Mouse (Mus musculus) adrenal gland, adult 8-10 months (tissue): ENCODE data around the gene Trove2. TPM values are rescaled to one million over a fixed set of nuclear protein-coding genes. Genes with fewer than 3 reads are reported as not detected.

Experiments used
- DNase-seq: peaks from one replicate; pipeline ENCODE4 v3.0.0; 2022
- total RNA-seq, 4 experiments: library from RNA; stranded (reverse); gene quantifications; 2 replicates each; pipeline ENCODE4 v1.2.4; 2022

Gene Trove2
- 10 to 100 TPM; 14.6 to 25.7 (median 20.0) TPM for total RNA-seq

DNA sequence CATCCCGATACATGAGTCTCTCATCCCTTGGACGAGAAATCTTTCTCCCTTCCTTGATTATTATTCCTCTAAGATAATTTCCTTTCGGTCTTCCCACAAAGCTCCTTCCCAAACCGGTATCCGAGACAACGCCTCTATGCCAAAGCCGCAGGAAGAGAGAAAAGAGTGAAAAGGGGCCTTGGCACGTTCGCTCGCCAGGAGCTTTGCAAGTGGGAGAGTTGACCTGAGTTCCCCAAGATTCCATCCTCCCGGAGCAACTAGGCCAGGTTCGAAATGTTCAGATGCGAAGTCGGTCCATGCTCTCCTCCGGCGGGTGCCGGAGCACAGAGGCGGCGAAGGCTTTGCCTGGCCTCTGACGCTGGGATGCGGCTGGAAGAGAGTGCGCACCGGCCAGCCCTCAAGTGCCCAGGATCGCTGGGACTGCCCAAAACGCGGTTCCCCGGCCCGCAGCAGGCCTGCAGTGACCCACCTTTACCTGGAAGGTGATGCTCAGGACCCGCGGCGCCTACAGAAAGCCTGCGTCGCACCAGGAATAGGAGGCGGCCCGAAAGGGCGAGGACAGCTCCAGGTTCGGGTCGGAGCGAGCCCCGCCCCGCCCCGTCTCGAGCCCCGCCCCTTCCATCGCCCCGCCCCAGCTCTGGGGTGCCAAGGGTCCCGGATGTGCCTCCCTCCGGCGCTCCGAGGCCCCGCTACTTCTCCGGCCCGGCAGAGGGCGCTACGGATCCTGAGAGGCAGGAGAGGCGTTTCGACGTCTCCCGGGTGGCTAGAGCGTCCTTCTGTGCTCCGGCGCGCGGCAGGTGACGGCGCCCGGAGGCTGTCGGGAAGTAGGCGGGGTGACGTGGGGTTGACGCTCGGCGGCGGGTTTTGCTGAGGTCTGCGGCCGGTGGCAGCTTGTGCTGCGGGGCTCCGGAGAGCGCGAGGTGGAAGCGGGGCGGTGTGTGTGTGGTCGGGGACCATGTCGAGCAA lies at the start of gene Trove2, which contains the start of gene Uchl5:
Gene Trove2 (minus strand): TSS at position 623 of the 966 bp plus-strand sequence.
Gene Uchl5 (plus strand): TSS at position 827 of the 966 bp plus-strand sequence.
- DNase-seq = peak; percentile 95

DNA sequence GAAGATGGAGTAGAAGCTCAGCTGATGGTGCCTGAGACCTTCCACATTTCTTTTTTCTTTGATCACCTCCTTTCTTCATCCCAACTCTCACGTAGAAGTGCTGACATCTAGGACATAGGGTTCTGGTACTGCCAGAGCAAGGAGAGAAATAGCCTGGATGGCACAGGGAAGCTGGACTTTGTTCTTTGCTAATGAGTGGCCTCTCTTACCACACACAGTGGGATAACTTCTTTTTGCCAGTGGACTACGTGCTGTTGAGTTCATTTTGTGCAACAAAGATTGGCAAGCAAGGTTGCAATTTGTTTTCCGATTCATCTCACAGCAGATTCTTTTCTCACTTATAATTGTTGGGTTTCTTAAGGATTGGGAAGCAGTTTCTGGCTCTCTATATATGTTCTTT lies 45.8 kb upstream of the Trove2 start:
- no peak for DNase-seq

DNA sequence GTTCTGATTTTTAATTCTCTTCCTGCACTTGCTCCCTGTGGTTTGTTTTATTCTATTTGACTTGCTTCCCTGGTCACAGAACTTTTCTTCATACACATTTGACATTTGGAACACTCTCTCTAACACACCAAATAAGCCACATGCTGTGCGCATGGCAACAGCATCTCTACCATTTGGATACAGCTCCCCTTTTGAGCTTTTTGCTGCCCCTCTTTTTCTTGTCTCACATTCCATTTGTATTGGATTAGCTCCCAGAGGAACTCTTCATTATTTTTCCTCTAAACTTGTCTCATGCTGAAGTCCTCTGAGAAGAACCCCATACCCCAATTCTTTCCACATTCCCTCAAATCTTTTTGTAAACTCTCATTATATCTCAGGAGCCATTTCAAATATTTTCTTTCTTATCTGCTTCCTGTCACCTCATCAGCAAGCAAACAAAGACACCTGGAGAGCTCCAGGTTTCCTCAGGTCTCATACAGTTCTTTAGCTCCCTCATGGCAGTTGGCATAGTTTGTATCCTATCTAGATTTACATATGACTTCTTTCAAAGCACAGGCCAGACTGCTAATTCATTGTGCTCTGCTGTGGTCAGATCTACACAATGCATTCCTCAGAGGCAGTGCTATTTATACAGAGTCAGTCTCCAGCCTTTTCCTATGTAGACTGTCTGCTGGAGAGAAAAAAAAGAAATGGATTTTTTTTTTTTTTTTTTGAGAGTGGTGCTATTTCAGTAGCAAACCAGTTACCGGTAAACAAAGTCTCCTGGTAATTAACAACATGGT lies 43.4 kb upstream of the Trove2 start:
- no peak for DNase-seq

GRCm38 (mm10) chr1:143813676-143814360 lies 37.0 kb upstream of the Trove2 start:
- DNase-seq = peak; percentile 51

DNA sequence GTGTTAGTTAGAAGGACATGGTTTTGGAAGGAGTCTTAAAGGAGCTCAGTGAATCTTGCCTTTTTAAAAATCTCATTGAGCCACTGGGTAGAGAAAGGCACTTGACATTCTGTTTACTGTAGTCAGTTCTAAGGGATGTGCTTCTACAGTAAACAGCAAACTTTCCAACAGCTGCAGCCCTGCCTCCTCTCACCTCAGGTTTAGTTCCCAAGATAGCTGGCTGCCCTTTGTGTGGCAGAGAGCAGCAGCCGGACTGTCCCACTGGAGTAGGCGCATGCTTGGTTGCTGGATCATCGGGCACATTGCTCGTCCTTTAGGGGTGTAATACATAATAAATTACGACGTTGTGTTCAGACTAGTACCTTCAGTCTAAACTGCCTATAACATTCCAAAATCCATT lies 32.2 kb upstream of the Trove2 start:
- DNase-seq = no peak

GRCm38 (mm10) chr1:143803537-143803936 lies 26.7 kb upstream of the Trove2 start:
- DNase-seq = no peak

DNA sequence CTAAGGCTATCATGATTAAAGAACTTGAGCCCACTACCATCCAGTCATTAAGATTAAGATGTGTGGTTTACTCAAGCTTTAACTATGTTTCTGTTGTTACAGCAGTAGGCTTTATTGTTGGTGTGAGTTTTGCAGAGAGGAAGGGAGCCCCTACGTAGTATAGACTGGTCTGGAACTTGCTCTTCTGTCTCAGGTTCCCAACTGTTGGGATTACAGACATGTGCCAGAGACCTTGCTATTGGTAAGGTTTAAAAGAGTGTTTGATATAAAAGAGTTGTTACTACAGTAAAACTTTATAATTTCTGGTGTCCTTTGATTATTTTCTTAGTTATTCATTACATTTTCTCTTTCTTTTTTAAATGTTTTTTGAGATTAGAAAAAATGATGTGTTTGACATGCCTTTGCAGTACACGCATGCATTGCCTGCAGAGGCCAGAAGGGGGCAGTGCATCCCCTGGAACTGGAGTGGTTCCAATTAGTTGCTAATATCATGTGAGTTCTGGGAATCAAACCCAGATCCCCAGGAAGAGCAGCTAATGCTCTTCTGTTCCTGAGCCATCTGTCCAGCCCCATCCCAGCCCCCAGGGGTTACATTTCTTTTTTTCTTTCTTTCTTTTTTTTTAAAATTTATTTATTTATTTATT lies 11.8 kb upstream of the Trove2 start:
- no peak for DNase-seq

- DNase-seq = peak; percentile 17
These were observed 820 bp upstream of the Trove2 start for GRCm38 (mm10) chr1:143777558-143778218.

- no peak for DNase-seq
These were observed 3.0 kb downstream of the Trove2 start for GRCm38 (mm10) chr1:143773909-143774308.

GRCm38 (mm10) chr1:143773082-143773481 lies 3.8 kb downstream of the Trove2 start:
- DNase-seq = no peak

DNA sequence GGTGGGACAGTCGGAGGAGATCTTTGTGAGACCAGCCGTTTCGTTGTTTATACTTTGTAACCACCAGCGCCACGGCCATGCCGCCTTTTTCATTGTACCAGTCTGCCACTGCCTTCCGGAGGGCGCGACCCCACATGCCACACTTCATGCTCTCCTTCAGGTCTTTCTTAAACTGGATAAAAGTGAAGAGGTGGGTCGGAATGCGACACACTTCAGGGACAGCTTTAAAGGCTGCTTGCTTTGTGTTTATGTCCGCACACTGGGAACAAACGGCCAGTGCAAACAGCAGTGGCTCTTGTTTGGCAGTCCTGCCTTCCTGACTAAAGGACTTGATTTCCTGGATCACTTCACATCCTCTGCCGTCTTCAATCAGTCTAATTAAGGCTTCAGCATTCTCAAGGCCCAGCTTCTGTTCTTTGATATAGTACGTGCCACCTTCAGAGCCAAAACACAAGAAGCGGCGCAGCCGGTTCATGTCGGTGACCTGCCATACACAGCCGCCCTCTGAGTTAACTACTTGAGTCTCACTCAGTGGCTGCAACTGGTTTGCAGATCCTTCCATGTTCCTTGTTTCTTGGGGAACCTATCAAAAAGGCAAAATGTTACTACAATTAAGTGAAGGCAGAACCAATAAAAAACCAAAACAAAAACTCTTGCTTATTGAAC lies 6.3 kb downstream of the Trove2 start:
- no peak for DNase-seq

DNA sequence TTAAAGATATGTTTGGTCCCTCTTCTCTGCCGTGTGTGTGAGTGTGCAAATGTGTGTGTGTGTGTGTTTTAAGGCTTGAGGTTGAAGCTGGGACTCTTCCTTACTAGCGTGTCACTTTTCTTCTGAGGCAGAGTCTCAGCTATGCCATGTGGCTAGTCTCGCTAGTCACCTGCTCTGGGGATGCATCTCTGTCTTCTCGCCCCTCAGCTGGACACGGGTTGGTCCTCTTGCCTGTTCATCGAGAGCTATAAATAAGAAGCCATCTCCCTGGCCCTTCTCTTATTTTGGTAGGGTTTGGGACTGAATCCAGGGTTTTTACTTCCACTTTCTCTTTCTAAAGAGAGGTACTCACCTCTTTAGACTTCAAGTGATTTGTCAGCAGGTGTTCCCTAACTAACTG lies 10.6 kb downstream of the Trove2 start:
- no peak for DNase-seq

DNA sequence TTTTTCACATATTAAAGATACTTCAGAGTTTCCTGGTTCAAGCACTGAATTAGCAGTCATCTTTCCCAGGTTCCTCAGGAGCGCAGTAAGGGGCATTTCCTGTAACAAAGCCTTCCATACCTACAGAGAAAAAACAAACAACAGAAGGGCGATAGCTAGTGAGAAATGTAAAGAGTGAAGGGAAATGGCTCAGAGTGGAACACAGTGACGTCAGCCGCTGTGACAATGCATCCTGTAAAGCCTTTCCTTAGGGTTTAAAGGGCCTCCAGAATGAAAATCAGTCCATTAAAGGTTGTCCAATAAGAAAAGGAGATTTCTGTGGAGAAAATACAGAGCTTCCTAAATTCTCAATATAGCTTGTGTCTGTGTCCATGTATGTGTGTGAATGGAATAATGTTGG lies 11.1 kb downstream of the Trove2 start:
- no peak for DNase-seq

DNA sequence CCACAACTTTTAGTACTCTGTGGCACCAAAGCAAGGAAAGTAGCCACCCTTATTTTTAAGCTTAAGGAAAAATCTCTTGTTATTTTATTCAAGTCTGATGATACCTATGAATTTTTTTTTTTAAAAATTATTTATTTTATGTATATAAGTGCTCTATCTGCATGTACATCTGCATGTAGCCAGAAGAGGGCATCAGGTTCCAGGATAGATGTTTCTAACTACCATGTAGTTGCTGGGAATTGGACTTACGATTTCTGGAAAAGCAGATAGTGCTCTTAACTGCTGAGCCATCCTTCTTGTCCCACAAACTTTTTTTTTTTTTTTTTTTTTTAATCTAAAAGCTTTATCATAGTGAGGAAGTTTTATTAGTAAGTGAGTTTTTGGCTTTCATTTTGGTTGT lies 12.4 kb downstream of the Trove2 start:
- DNase-seq = no peak

DNA sequence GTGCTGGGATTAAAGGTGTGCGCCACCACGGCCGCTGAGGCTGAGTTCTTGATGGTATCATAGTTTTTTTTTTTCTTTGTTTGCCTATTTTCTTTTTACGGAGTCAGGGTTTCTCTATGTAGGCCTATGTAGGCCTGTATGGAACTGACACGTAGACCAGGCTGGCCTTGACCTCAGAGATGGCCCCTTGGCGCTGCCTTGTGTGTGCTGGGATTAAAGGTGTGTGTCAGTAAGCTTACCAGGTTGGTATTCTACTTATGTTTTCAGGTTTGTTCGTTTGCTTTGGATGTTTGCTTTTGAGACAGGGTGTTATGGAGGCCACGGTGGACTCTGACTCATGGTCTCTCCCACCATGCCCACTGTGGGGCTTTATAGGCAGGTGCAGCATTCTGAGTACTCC lies 14.7 kb downstream of the Trove2 start:
- no peak for DNase-seq

DNA sequence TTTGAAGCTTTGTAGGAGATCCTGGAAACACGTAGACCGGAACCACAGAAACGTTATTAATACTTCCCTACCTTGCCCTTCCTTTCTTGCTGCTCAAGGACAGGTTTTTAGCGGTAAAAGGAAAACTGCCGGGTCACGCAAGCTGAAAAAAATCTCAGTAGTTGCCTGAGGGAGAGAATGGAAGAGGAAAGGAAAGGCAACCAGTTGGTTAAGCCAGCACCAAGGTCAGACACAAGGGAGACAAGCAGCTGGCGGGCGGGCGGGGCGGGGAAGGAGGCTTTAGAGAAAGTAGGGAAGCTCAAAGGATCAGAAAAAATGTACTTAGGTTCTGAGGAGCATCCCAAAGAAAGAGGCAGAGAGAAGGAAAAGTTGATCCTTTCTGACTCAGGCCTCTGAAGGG lies 31.0 kb downstream of the Trove2 start:
- DNase-seq = no peak

DNA sequence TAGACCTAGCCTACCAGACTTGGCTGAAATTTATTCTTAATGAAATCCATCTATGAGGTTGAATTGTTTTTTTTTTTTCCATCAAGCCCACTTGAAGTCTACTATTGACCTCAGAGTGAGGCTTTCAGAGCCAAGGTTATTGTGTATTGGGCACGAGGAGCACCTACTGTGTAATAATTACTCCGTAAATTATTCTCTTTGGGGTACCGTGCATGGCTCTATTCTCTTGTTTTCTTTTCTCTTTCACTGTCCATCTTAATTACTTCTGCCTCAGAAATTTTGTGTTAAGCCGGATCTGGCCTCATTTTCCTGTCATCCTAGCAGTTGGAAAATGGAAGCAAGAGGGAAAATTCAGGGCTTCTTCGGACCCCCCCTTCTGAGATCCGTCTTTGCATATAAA lies 34.7 kb downstream of the Trove2 start:
- DNase-seq = no peak

DNA sequence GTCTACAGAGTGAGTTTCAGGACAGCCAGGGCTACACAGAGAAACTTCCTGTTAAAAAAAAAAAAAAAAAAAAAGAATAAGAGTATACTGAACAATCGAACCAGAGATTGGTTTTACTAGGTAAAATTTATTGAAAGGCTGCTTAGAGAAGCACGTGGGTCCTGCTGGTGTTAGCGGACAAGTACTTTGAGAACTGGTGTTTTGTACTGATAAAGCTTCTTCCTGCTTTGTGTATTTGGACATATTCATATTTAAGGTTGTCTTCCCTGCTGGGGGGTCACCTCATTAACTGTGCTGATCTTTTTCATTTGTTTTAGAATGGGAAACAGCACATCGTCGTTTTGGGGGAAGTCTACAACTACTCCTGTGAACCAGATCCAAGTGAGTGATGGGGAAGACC lies 35.5 kb downstream of the Trove2 start:
- no peak for DNase-seq

- DNase-seq = no peak
These were observed 36.3 kb downstream of the Trove2 start for GRCm38 (mm10) chr1:143740581-143740980.

- DNase-seq = peak; percentile 75
These were observed 37.2 kb downstream of the Trove2 start for GRCm38 (mm10) chr1:143739361-143740350.
